ENCODE assay signal across 20 mouse cellular contexts in the genomic region with DNA sequence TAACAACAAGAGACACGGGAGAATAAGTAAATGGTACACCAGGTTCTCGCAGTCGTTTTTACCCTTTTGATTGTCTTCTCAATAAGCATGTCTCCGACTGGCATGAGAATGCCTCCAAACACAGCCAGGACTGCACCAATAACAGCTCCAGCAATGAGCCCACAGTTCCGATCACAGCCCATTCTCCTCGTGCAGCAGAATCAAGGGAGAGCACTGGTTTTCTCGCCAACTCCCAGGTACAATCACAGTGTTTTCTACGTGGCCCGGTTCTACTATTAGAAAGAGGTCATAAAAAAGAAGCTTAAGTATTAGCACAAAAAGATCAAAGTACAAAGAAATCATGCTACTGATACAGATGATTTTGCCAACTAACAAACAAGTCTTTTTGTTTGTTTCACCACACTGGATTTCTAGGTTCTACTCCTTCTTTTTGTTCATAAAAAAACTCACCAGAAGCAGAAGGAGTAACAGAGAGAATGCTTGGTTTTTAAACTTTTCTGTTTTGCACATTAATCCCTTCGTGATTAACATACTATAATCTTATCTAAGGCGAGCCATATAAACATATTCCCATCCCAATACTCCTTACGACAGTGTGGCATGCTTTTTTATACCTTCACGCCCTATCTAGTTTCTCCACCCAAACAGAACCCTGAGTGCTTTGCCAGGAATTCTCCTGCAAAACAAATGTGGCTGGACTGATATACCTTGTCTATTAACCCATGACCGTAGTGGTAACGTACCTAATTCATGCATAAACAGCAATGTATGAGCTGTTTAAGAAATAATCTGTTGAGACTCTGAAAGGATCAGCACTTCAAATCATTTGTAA. TPM values are rescaled to one million over a fixed set of nuclear protein-coding genes. Genes with fewer than 3 reads are reported as not detected.
DNase-seq lines count a peak whose midpoint lies in the region; ATAC-seq and TF ChIP-seq lines count a peak whose summit lies in the region.
"Had no signal": no experiment of that assay in that cellular context is flagged by ENCODE, and none has a peak within 500 bp of the region (broad histone marks: within the 10 kb centered on the region; RNA-seq: fewer than 3 reads in every experiment).

No protein-coding gene starts in this region.

- no peak overlapping the region for H3K4me2 ChIP-seq in midbrain, embryonic 11.5 days
- no peak overlapping the region for H3K4me2 ChIP-seq in midbrain, embryonic 16.5 days (ENCODE audit: low read length)
- no peak overlapping the region for H3K4me2 ChIP-seq in liver, embryonic 12.5 days
- H3K4me2 ChIP-seq: embryonic facial prominence, embryonic 12.5 days; forebrain, embryonic 12.5 days; limb, embryonic 13.5 days had no signal

- no peak overlapping the region for H3K27ac ChIP-seq in midbrain, embryonic 11.5 days (ENCODE audit: low read depth, low read length)
- H3K27ac ChIP-seq in midbrain, embryonic 16.5 days (ENCODE audit: low read length): no peak overlapping the region
- no peak overlapping the region for H3K27ac ChIP-seq in liver, embryonic 12.5 days
- peak overlapping the region; percentile 45; the same call in 1 of the 2 replicates for H3K27ac ChIP-seq in small intestine, adult 2 months (ENCODE audit: insufficient read depth, low read depth, low read length)
- H3K27ac ChIP-seq: embryonic facial prominence, embryonic 12.5 days; forebrain, embryonic 12.5 days; kidney, postnatal 0 days; limb, embryonic 13.5 days; midbrain, embryonic 10.5 days had no signal

- H3K36me3 ChIP-seq in midbrain, embryonic 11.5 days (ENCODE audit: control insufficient read depth, insufficient read depth, low read length): no peaks in the 10 kb centered on the region
- H3K36me3 ChIP-seq in midbrain, embryonic 16.5 days (ENCODE audit: control insufficient read depth, insufficient read depth, low read length): no peaks in the 10 kb centered on the region
- H3K36me3 ChIP-seq in liver, embryonic 12.5 days: no peaks in the 10 kb centered on the region
- no peaks in the 10 kb centered on the region for H3K36me3 ChIP-seq in small intestine, adult 2 months (ENCODE audit: control insufficient read depth, insufficient read depth, low read length)
- H3K36me3 ChIP-seq: embryonic facial prominence, embryonic 12.5 days; forebrain, embryonic 12.5 days; limb, embryonic 13.5 days; midbrain, embryonic 10.5 days had no signal

- peak; percentile 73 for DNase-seq in midbrain, embryonic 11.5 days (ENCODE audit: low spot score, missing footprints)
- DNase-seq in retina, embryonic 14.5 days (ENCODE audit: low spot score): no peak
- DNase-seq in right cerebral cortex, postnatal 14 days: no peak
- no peak for DNase-seq in adrenal gland, adult 2 months
- DNase-seq: adrenal gland, adult 8-10 months; B cell, adult 2 months; cerebellum, postnatal 36 days; gastrocnemius, postnatal 10 days; lung, postnatal 10 days; thymus, adult 2 months had no signal

- no peak for TF ChIP-seq CTCF in small intestine, adult 2 months (IDR thresholded peaks at IDR 0.05; ENCODE audit: extremely low read depth, insufficient read length, insufficient replicate concordance, low read depth, low read length)

- no peaks in the 10 kb centered on the region for H3K9me3 ChIP-seq in midbrain, embryonic 11.5 days (ENCODE audit: control insufficient read depth, low read length)
- no peaks in the 10 kb centered on the region for H3K9me3 ChIP-seq in midbrain, embryonic 16.5 days (replicated peaks; ENCODE audit: control insufficient read depth, low read length, poor library complexity, severe bottlenecking)
- no peaks in the 10 kb centered on the region for H3K9me3 ChIP-seq in liver, embryonic 12.5 days (replicated peaks)
- H3K9me3 ChIP-seq: embryonic facial prominence, embryonic 12.5 days; forebrain, embryonic 12.5 days; limb, embryonic 13.5 days; midbrain, embryonic 10.5 days had no signal

- H3K9ac ChIP-seq in midbrain, embryonic 11.5 days (ENCODE audit: low read length): no peak overlapping the region
- no peak overlapping the region for H3K9ac ChIP-seq in midbrain, embryonic 16.5 days (ENCODE audit: low read depth, low read length)
- no peak overlapping the region for H3K9ac ChIP-seq in liver, embryonic 12.5 days
- H3K9ac ChIP-seq: embryonic facial prominence, embryonic 12.5 days; forebrain, embryonic 12.5 days; limb, embryonic 13.5 days had no signal

- no peak for ATAC-seq in midbrain, embryonic 11.5 days (ENCODE audit: low FRiP score)
- no peak for ATAC-seq in midbrain, embryonic 16.5 days
- peak; percentile 88 for ATAC-seq in erythroblast, adult 5-6 weeks (replicated peaks; ENCODE audit: low FRiP score, poor library complexity, severe bottlenecking)
- peak; percentile 96 for ATAC-seq in liver, embryonic 12.5 days

- no peaks in the 10 kb centered on the region for H3K4me1 ChIP-seq in midbrain, embryonic 11.5 days (ENCODE audit: control insufficient read depth, insufficient read depth, low read length)
- H3K4me1 ChIP-seq in midbrain, embryonic 16.5 days (ENCODE audit: control insufficient read depth, insufficient read depth, low read length): no peaks in the 10 kb centered on the region
- no peaks in the 10 kb centered on the region for H3K4me1 ChIP-seq in liver, embryonic 12.5 days
- no peaks in the 10 kb centered on the region for H3K4me1 ChIP-seq in small intestine, adult 2 months (ENCODE audit: control insufficient read depth, insufficient read depth, insufficient read length, low read length)
- H3K4me1 ChIP-seq: embryonic facial prominence, embryonic 12.5 days; forebrain, embryonic 12.5 days; midbrain, embryonic 10.5 days had no signal

- H3K27me3 ChIP-seq in midbrain, embryonic 11.5 days (ENCODE audit: control insufficient read depth, insufficient read depth, low read length): no peaks in the 10 kb centered on the region
- no peaks in the 10 kb centered on the region for H3K27me3 ChIP-seq in midbrain, embryonic 16.5 days (ENCODE audit: control insufficient read depth, insufficient read depth, low read depth, low read length)
- H3K27me3 ChIP-seq in liver, embryonic 12.5 days (replicated peaks): no peaks in the 10 kb centered on the region
- H3K27me3 ChIP-seq in small intestine, adult 2 months (ENCODE audit: control insufficient read depth, insufficient read depth, low read length): no peaks in the 10 kb centered on the region
- H3K27me3 ChIP-seq: embryonic facial prominence, embryonic 12.5 days; forebrain, embryonic 12.5 days; limb, embryonic 13.5 days had no signal

- no peak overlapping the region for H3K4me3 ChIP-seq in midbrain, embryonic 11.5 days (ENCODE audit: low read depth, low read length)
- no peak overlapping the region for H3K4me3 ChIP-seq in midbrain, embryonic 16.5 days (ENCODE audit: low read depth, low read length)
- no peak overlapping the region for H3K4me3 ChIP-seq in liver, embryonic 12.5 days
- H3K4me3 ChIP-seq in small intestine, adult 2 months (ENCODE audit: low read depth, low read length): peak overlapping the region; percentile 47
- H3K4me3 ChIP-seq: embryonic facial prominence, embryonic 12.5 days; forebrain, embryonic 12.5 days; limb, embryonic 13.5 days; midbrain, embryonic 10.5 days; myocyte had no signal

- no peak for TF ChIP-seq POLR2A in small intestine, adult 2 months (IDR thresholded peaks at IDR 0.05; ENCODE audit: low read depth, low read length)

- WGBS in midbrain, embryonic 11.5 days: 84% methylated on average over 15 of the region's 15 CpGs
- 76% methylated on average over 15 of the region's 15 CpGs for WGBS in midbrain, embryonic 16.5 days
- WGBS in liver, embryonic 12.5 days (ENCODE audit: insufficient replicate concordance): 64% methylated on average over 15 of the region's 15 CpGs
- WGBS in small intestine, adult 2 months: 38% methylated on average over 15 of the region's 15 CpGs

RNA-seq across cellular contexts. Expression of a gene that starts 59.7 kb away (rescaled TPM):
- 1.2 and 2.0 TPM in 2 replicates for polyA plus RNA-seq in midbrain, embryonic 11.5 days (2014; fragmentation: Nextera tagmentation; extraction: Ambion mirVana)
- 3.2 and 5.5 TPM in 2 replicates for polyA plus RNA-seq in midbrain, embryonic 16.5 days (2015; fragmentation: Nextera tagmentation; extraction: Ambion mirVana)
- total RNA-seq in erythroblast, adult 5-6 weeks (2015; ENCODE audit: low replicate concordance): 678 and 679 TPM in 2 replicates
- total RNA-seq in erythroblast, adult 5-6 weeks (2017; ENCODE audit: low replicate concordance): 1,468 and 1,791 TPM in 2 replicates
- 10.3 and 11.0 TPM in 2 replicates for polyA plus RNA-seq in liver, embryonic 12.5 days (2016; fragmentation: Nextera tagmentation; extraction: Ambion mirVana)
- 0.83 and 2.2 TPM in 2 replicates for polyA plus RNA-seq in small intestine, adult 2 months (2012; rRNA removed)
- 100 to 1,000 TPM; 448 to 820 TPM for total RNA-seq in adrenal gland, adult 2 months (2021)
- polyA plus RNA-seq in adrenal gland, adult 2 months (2012; rRNA removed): 12.1 and 12.6 TPM in 2 replicates

Comparison
In these comparisons a context has a peak if more than half of its experiments do, and no peak if none do; other contexts are left out.
1. ATAC-seq: peak in erythroblast, adult 5-6 weeks (single experiment) and liver, embryonic 12.5 days (single experiment); none in midbrain, embryonic 11.5 days (single experiment) and midbrain, embryonic 16.5 days (single experiment).